Mouse (Mus musculus): ENCODE measurements around the gene Anapc13.

- TF ChIP-seq POLR2A (IDR thresholded peaks at IDR 0.05; ENCODE audit: borderline replicate concordance, extremely low read depth, low read depth, low read length) (no peak), CTCF (IDR thresholded peaks at IDR 0.05; ENCODE audit: insufficient read depth, low read length) (no peak)
Measured at GRCm38 (mm10) chr9:102625401-102625982, 604 bp upstream of the Anapc13 start.

All from lung, adult 2 months (tissue).